Mouse (Mus musculus) G1E (cell line): Measurements from ENCODE around the gene Foxred2.

ENCODE experiments used
- CTCF ChIP-seq: IDR thresholded peaks from 2 replicates; pipeline ENCODE4 v1.5.1; 2012; ENCODE audit warnings: low read depth, low read length, inconsistent platforms, mixed read lengths
- GATA1 ChIP-seq: IDR thresholded peaks from 2 replicates; pipeline ENCODE4 v1.6.1; 2012; ENCODE audit warnings: borderline replicate concordance, low read length, inconsistent platforms, mixed read lengths
- GATA2 ChIP-seq: IDR thresholded peaks from 2 replicates; pipeline ENCODE4 v1.6.1; 2012; ENCODE audit warnings: low read depth, low read length, inconsistent platforms, borderline replicate concordance

GRCm38 (mm10) chr15:78003929-78004328 lies 47.4 kb upstream of the Foxred2 start:
- no peak for TF ChIP-seq GATA2
- TF ChIP-seq GATA1 = no peak
- no peak for TF ChIP-seq CTCF
